Mouse (Mus musculus) heart, postnatal 0 days (tissue): ENCODE measurements around the gene Fbxo45. TPM values are rescaled to one million over a fixed set of nuclear protein-coding genes. Genes with fewer than 3 reads are reported as not detected.

ENCODE experiments used
- ATAC-seq: fragments of 200-750 bp; cut with Nextera tagmentation; 2 replicates; pipeline ENCODE4 v1.8.0; 2017; ENCODE audit warnings: low read depth, moderate number of reproducible peaks, moderate library complexity; ENCODE audit not compliant: insufficient read depth
- DNase-seq: peaks from one replicate; pipeline ENCODE4 v3.0.0-alpha.2; 2016; ENCODE audit warnings: low spot score
- H3K27ac ChIP-seq: fragments of 300-500 bp; sonication (generic); 2 replicates; pipeline ENCODE4 v1.5.1; 2014; ENCODE audit warnings: low read depth, mild to moderate bottlenecking
- H3K27me3 ChIP-seq: fragments of 300-500 bp; sonication (generic); 2 replicates; pipeline ENCODE4 v1.6.1; 2014; ENCODE audit warnings: low read length, mixed read lengths; ENCODE audit not compliant: control insufficient read depth, insufficient read depth
- H3K36me3 ChIP-seq: fragments of 300-500 bp; sonication (generic); replicated peaks from 2 replicates; pipeline ENCODE4 v1.6.1; 2014; ENCODE audit warnings: low read length, mixed read lengths; ENCODE audit not compliant: control insufficient read depth, insufficient read depth
- H3K4me1 ChIP-seq: fragments of 300-500 bp; sonication (generic); 2 replicates; pipeline ENCODE4 v1.6.1; 2014; ENCODE audit warnings: antibody characterized with exemption; ENCODE audit not compliant: control insufficient read depth, insufficient read depth
- H3K4me2 ChIP-seq: fragments of 300-500 bp; sonication (generic); 2 replicates; pipeline ENCODE4 v1.6.1; 2014; ENCODE audit warnings: low read depth, mild to moderate bottlenecking, low read length, moderate library complexity
- H3K4me3 ChIP-seq: fragments of 300-500 bp; sonication (generic); 2 replicates; pipeline ENCODE4 v1.5.1; 2014; ENCODE audit warnings: low read depth, low read length
- H3K9ac ChIP-seq: fragments of 300-500 bp; sonication (generic); replicated peaks from 2 replicates; pipeline ENCODE4 v1.6.1; 2014; ENCODE audit warnings: low read depth, low read length, mixed read lengths
- H3K9me3 ChIP-seq: fragments of 300-500 bp; sonication (generic); replicated peaks from 2 replicates; pipeline ENCODE4 v1.6.1; 2016; ENCODE audit warnings: low read length; ENCODE audit not compliant: control insufficient read depth
- CTCF ChIP-seq: IDR thresholded peaks from 2 replicates; pipeline ENCODE4 v1.5.1; 2016; ENCODE audit warnings: antibody characterized with exemption, control low read depth, low read depth
- EP300 ChIP-seq: IDR thresholded peaks from 2 replicates; pipeline ENCODE4 v1.6.1; 2016; ENCODE audit warnings: antibody characterized with exemption, low read depth
- WGBS: fragments of 180-500 bp; shearing (Covaris S2); extraction: QIAGEN DNeasy Blood & Tissue Kit; methylation state at CpG from one replicate; pipeline ENCODE4 v1.1.7; 2014; 5-methylcytosine and 5-hydroxymethylcytosine counted together
- microRNA counts: library from miRNA; unstranded; fragments of <30 nt; microRNA quantifications from one replicate; lab custom pipeline; 2015
- microRNA-seq: library from miRNA; unstranded; fragments of <30 nt; microRNA quantifications from one replicate; pipeline ENCODE4, GENCODE M21; 2016
- polyA plus RNA-seq: library from polyadenylated mRNA; unstranded; fragments of >200 nt; fragmentation: Nextera tagmentation; extraction: Ambion mirVana; gene quantifications from 2 replicates; pipeline ENCODE4 v1.2.1, GENCODE M21; 2015
- total RNA-seq: library from RNA; depleted of rRNA; stranded (reverse); fragments of >200 nt; gene quantifications from 2 replicates; pipeline ENCODE4 v1.2.3, GENCODE M21; 2014; ENCODE audit warnings: low replicate concordance; rRNA removed

Gene Fbxo45
- total and polyA plus RNA-seq, 2 experiments from 2014 or later: 5.8 to 13.7 TPM

- 65% methylated on average over 6 of the region's 6 CpGs for WGBS
- ATAC-seq (no peak), DNase-seq (no peak)
- Histone ChIP-seq H3K36me3 (no peaks in the 10 kb centered on the region), H3K9ac (no peak overlapping the region), H3K4me3 (no peak overlapping the region), H3K4me1 (no peaks in the 10 kb centered on the region), H3K27me3 (no peaks in the 10 kb centered on the region), H3K9me3 (no peaks in the 10 kb centered on the region), H3K4me2 (no peak overlapping the region), H3K27ac (no peak overlapping the region)
- TF ChIP-seq CTCF (peak; percentile 36), EP300 (no peak)
Observed at GRCm38 (mm10) chr16:32202681-32203080, 44.3 kb downstream of the Fbxo45 start.

GRCm38 (mm10) chr16:32201004-32201325, 46.0 kb downstream of the Fbxo45 start:
- Histone ChIP-seq H3K36me3 (no peaks in the 10 kb centered on the region), H3K27me3 (no peaks in the 10 kb centered on the region), H3K4me1 (no peaks in the 10 kb centered on the region), H3K4me3 (peak overlapping the region; percentile 31; the same call in 1 of the 2 replicates), H3K9ac (no peak overlapping the region), H3K9me3 (no peaks in the 10 kb centered on the region), H3K27ac (peak overlapping the region; percentile 88), H3K4me2 (peak overlapping the region; percentile 39)
- TF ChIP-seq EP300: no peak
- TF ChIP-seq CTCF: no peak
- no peak for DNase-seq
- no peak for ATAC-seq
- 67% methylated on average over 9 of the region's 9 CpGs for whole genome bisulfite sequencing

GRCm38 (mm10) chr16:32200256-32201003, 46.5 kb downstream of the Fbxo45 start:
- H3K27ac ChIP-seq: peak overlapping the region; percentile 88
- 0 out of 2 replicates have a peak overlapping the region, but pooled peaks have one; percentile 15 for H3K9ac ChIP-seq
- WGBS: 61% methylated on average over 21 of the region's 21 CpGs
- H3K36me3 ChIP-seq: no peaks in the 10 kb centered on the region
- no peaks in the 10 kb centered on the region for H3K9me3 ChIP-seq
- ATAC-seq: peak; percentile 68
- H3K4me1 ChIP-seq: no peaks in the 10 kb centered on the region
- no peak for DNase-seq
- H3K4me2 ChIP-seq: peak overlapping the region; percentile 39
- no peaks in the 10 kb centered on the region for H3K27me3 ChIP-seq
- no peak for TF ChIP-seq EP300
- peak overlapping the region; percentile 31 for H3K4me3 ChIP-seq

DNA sequence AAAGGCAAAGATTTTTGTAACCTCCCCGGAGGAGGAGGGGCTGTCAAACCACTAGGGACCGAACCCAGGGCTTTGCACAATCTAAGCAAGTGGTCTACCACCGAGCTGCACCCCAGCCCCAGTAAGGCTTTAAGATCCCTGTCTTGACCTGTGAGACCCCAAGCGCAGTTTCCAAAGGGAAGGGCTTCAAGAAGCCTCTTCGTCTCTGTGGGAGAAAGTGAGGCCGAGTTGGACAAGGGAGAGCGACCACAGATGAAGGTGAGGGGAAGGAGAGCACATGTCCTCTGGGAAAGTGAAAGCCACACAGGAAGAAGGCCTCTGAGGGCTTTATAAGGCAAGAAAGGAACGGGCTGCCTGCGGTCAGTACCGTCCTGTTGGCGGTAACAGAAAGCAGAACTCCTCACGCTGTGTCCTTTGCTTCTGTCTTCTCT, 56.9 kb downstream of the Fbxo45 start:
- Histone ChIP-seq H3K9ac (no peak overlapping the region), H3K4me2 (peak overlapping the region; percentile 44; the same call in 1 of the 2 replicates), H3K27ac (no peak overlapping the region), H3K4me3 (no peak overlapping the region), H3K27me3 (no peaks in the 10 kb centered on the region), H3K36me3 (no peaks in the 10 kb centered on the region), H3K4me1 (no peaks in the 10 kb centered on the region), H3K9me3 (no peaks in the 10 kb centered on the region)
- ATAC-seq: 0 out of 2 replicates have a peak, but pooled peaks have one; percentile 6
- TF ChIP-seq CTCF (no peak), EP300 (no peak)
- 43% methylated on average over 12 of the region's 12 CpGs for WGBS
- DNase-seq: no peak

GRCm38 (mm10) chr16:32189109-32189508, 57.8 kb downstream of the Fbxo45 start:
- Histone ChIP-seq H3K27me3 (no peaks in the 10 kb centered on the region), H3K9ac (no peak overlapping the region), H3K4me1 (no peaks in the 10 kb centered on the region), H3K9me3 (no peaks in the 10 kb centered on the region), H3K27ac (no peak overlapping the region), H3K4me2 (no peak overlapping the region), H3K36me3 (no peaks in the 10 kb centered on the region), H3K4me3 (no peak overlapping the region)
- DNase-seq (no peak), ATAC-seq (no peak)
- no peak for TF ChIP-seq EP300
- TF ChIP-seq CTCF: no peak
- 46% methylated on average over 6 of the region's 6 CpGs for WGBS

- H3K36me3 ChIP-seq: no peaks in the 10 kb centered on the region
- no peak overlapping the region for H3K9ac ChIP-seq
- DNase-seq (no peak), ATAC-seq (no peak)
- H3K27me3 ChIP-seq: no peaks in the 10 kb centered on the region
- no peak for TF ChIP-seq EP300
- WGBS: 92% methylated on average over 5 of the region's 5 CpGs
- no peaks in the 10 kb centered on the region for H3K9me3 ChIP-seq
- no peak overlapping the region for H3K27ac ChIP-seq
- no peak overlapping the region for H3K4me3 ChIP-seq
- H3K4me2 ChIP-seq: no peak overlapping the region
- no peaks in the 10 kb centered on the region for H3K4me1 ChIP-seq
Observed at GRCm38 (mm10) chr16:32186056-32186455, 60.9 kb downstream of the Fbxo45 start.

MicroRNAs encoded within 50 kb of the gene (microRNA counts, 519-probe panel; counts per million panel counts)
- microRNA mmu-miR-1946a (lab: Ali Mortazavi, UCI): not detected

Small RNAs within 50 kb of the gene (microRNA-seq; reads per million reads assigned to microRNA genes)
- gene Mir1946a: not detected

Other genes with a start within 250 kb of the Fbxo45 start
- 10.5 and 16.6 TPM in 2 replicates for gene Senp5, start 243.9 kb downstream of the Fbxo45 start, total RNA-seq
- 5.6 and 6.1 TPM in 2 replicates for gene Senp5, start 243.9 kb downstream of the Fbxo45 start, polyA plus RNA-seq
- 21.3 and 25.8 TPM in 2 replicates for gene Pak2, start 167.8 kb downstream of the Fbxo45 start, total RNA-seq
- gene Pak2, start 167.8 kb downstream of the Fbxo45 start, polyA plus RNA-seq: 16.3 and 19.1 TPM in 2 replicates
- 35.8 and 44.9 TPM in 2 replicates for gene Pigx, start 147.4 kb downstream of the Fbxo45 start, total RNA-seq
- gene Pigx, start 147.4 kb downstream of the Fbxo45 start, polyA plus RNA-seq: 61.0 and 63.7 TPM in 2 replicates
- 4.2 and 12.1 TPM in 2 replicates for gene Cep19, start 147.4 kb downstream of the Fbxo45 start, total RNA-seq
- 19.6 and 20.1 TPM in 2 replicates for gene Cep19, start 147.4 kb downstream of the Fbxo45 start, polyA plus RNA-seq
- 13.4 and 16.6 TPM in 2 replicates for gene Nrros, start 81.6 kb downstream of the Fbxo45 start, total RNA-seq
- 6.1 and 6.8 TPM in 2 replicates for gene Nrros, start 81.6 kb downstream of the Fbxo45 start, polyA plus RNA-seq
- gene Bex6, start 67.3 kb downstream of the Fbxo45 start, total RNA-seq: not detected in 2 replicates
- gene Bex6, start 67.3 kb downstream of the Fbxo45 start, polyA plus RNA-seq: not detected in 2 replicates
- 3.6 and 5.8 TPM in 2 replicates for gene Wdr53, start 69 bp upstream of the Fbxo45 start, total RNA-seq
- 10.3 and 11.7 TPM in 2 replicates for gene Wdr53, start 69 bp upstream of the Fbxo45 start, polyA plus RNA-seq
- gene Smco1, start 24.3 kb upstream of the Fbxo45 start, total RNA-seq: 0.15 and 0.31 TPM in 2 replicates
- gene Smco1, start 24.3 kb upstream of the Fbxo45 start, polyA plus RNA-seq: 2.8 and 3.1 TPM in 2 replicates
- gene Rnf168, start 30.3 kb upstream of the Fbxo45 start, total RNA-seq: 19.1 and 30.1 TPM in 2 replicates
- 14.1 and 14.8 TPM in 2 replicates for gene Rnf168, start 30.3 kb upstream of the Fbxo45 start, polyA plus RNA-seq
- gene Ubxn7, start 85.1 kb upstream of the Fbxo45 start, total RNA-seq: 7.3 and 11.4 TPM in 2 replicates
- 11.5 and 12.0 TPM in 2 replicates for gene Ubxn7, start 85.1 kb upstream of the Fbxo45 start, polyA plus RNA-seq
- gene Tm4sf19, start 153.3 kb upstream of the Fbxo45 start, total RNA-seq: not detected in 2 replicates
- gene Tm4sf19, start 153.3 kb upstream of the Fbxo45 start, polyA plus RNA-seq: not detected in 2 replicates
- 11.1 and 18.1 TPM in 2 replicates for gene Tctex1d2, start 172.5 kb upstream of the Fbxo45 start, total RNA-seq
- gene Tctex1d2, start 172.5 kb upstream of the Fbxo45 start, polyA plus RNA-seq: 26.8 and 30.3 TPM in 2 replicates
- gene Pcyt1a, start 183.8 kb upstream of the Fbxo45 start, total RNA-seq: 50.3 and 54.2 TPM in 2 replicates
- 45.3 and 45.4 TPM in 2 replicates for gene Pcyt1a, start 183.8 kb upstream of the Fbxo45 start, polyA plus RNA-seq
- gene Slc51a, start 240.7 kb upstream of the Fbxo45 start, total RNA-seq: 1.7 and 2.6 TPM in 2 replicates
- gene Slc51a, start 240.7 kb upstream of the Fbxo45 start, polyA plus RNA-seq: 1.9 and 3.2 TPM in 2 replicates
- not detected in 2 replicates for gene Zdhhc19, start 249.1 kb upstream of the Fbxo45 start, total RNA-seq
- gene Zdhhc19, start 249.1 kb upstream of the Fbxo45 start, polyA plus RNA-seq: not detected in 2 replicates